Mouse (Mus musculus): ENCODE data around the gene Yipf7. TPM values are rescaled to one million over a fixed set of nuclear protein-coding genes. Genes with fewer than 3 reads are reported as not detected.

Gene Yipf7
- 0.06 TPM in 1 of 2 replicates, not detected in the other for polyA plus RNA-seq (2012; rRNA removed)

GRCm38 (mm10) chr5:69542489-69542888 lies at the start of gene Yipf7:
Gene Yipf7 (minus strand): TSS chr5:69542648.
- DNase-seq (ENCODE audit: low read depth, low spot score), result no peak
- WGBS, result 49% methylated on average over 4 of the region's 4 CpGs

- DNase-seq (ENCODE audit: low read depth, low spot score), result peak; percentile 67
- WGBS, result 3% methylated on average over 42 of the region's 42 CpGs
These were observed 49.4 kb upstream of the Yipf7 start, which contains the start of gene Gnpda2 for GRCm38 (mm10) chr5:69591640-69592461. Gene Gnpda2 (minus strand): TSS chr5:69592340.

GRCm38 (mm10) chr5:69557404-69557935 lies 15.0 kb upstream of the Yipf7 start:
- no peak for DNase-seq (ENCODE audit: low read depth, low spot score)
- WGBS, result 7% methylated on average over 16 of the region's 16 CpGs

- DNase-seq (ENCODE audit: low read depth, low spot score), result peak; percentile 57
- under 1% methylated on average over 72 of the region's 72 CpGs for WGBS
These were observed 14.4 kb upstream of the Yipf7 start, which contains the start of gene Guf1 for GRCm38 (mm10) chr5:69556628-69557403. Gene Guf1 (plus strand): TSS chr5:69556923.

- DNase-seq (ENCODE audit: low read depth, low spot score), result no peak
- WGBS, result 58% methylated on average over 1 of the region's 1 CpGs
These were observed 768 bp downstream of the Yipf7 start for GRCm38 (mm10) chr5:69541680-69542079.

GRCm38 (mm10) chr5:69523944-69524343 lies 18.5 kb downstream of the Yipf7 start:
- no peak for DNase-seq (ENCODE audit: low read depth, low spot score)

GRCm38 (mm10) chr5:69522064-69522463 lies 20.4 kb downstream of the Yipf7 start:
- 37% methylated on average over 5 of the region's 5 CpGs for WGBS
- DNase-seq (ENCODE audit: low read depth, low spot score), result no peak

GRCm38 (mm10) chr5:69520661-69521278 lies 21.7 kb downstream of the Yipf7 start:
- peak; percentile 11 for DNase-seq (ENCODE audit: low read depth, low spot score)
- WGBS, result 32% methylated on average over 7 of the region's 7 CpGs

- DNase-seq (ENCODE audit: low read depth, low spot score), result no peak
- 52% methylated on average over 4 of the region's 4 CpGs for WGBS
These were observed 30.2 kb downstream of the Yipf7 start for GRCm38 (mm10) chr5:69512203-69512602.

- no peak for DNase-seq (ENCODE audit: low read depth, low spot score)
- WGBS, result 57% methylated on average over 3 of the region's 3 CpGs
These were observed 30.8 kb downstream of the Yipf7 start for GRCm38 (mm10) chr5:69511631-69512030.

GRCm38 (mm10) chr5:69507045-69507444 lies 35.4 kb downstream of the Yipf7 start:
- 74% methylated on average over 3 of the region's 3 CpGs for WGBS
- DNase-seq (ENCODE audit: low read depth, low spot score), result no peak

- DNase-seq (ENCODE audit: low read depth, low spot score), result no peak
These were observed 53.4 kb downstream of the Yipf7 start for GRCm38 (mm10) chr5:69489046-69489445.

- 35% methylated on average over 1 of the region's 1 CpGs for WGBS
- no peak for DNase-seq (ENCODE audit: low read depth, low spot score)
These were observed 74.9 kb downstream of the Yipf7 start for GRCm38 (mm10) chr5:69467520-69467919.

Other genes starting within 250 kb of the Yipf7 start
- gene Kctd8, start 201.0 kb downstream of the Yipf7 start, polyA plus RNA-seq (2012; rRNA removed), result 0.05 TPM in 1 of 2 replicates, not detected in the other
- gene Guf1, start 14.3 kb upstream of the Yipf7 start, polyA plus RNA-seq (2012; rRNA removed), result 3.5 and 5.7 TPM in 2 replicates
- 4.3 and 8.0 TPM in 2 replicates for gene Gnpda2, start 49.7 kb upstream of the Yipf7 start, polyA plus RNA-seq (2012; rRNA removed)

Data from large intestine, adult 2 months (tissue).